In the genomic region with DNA sequence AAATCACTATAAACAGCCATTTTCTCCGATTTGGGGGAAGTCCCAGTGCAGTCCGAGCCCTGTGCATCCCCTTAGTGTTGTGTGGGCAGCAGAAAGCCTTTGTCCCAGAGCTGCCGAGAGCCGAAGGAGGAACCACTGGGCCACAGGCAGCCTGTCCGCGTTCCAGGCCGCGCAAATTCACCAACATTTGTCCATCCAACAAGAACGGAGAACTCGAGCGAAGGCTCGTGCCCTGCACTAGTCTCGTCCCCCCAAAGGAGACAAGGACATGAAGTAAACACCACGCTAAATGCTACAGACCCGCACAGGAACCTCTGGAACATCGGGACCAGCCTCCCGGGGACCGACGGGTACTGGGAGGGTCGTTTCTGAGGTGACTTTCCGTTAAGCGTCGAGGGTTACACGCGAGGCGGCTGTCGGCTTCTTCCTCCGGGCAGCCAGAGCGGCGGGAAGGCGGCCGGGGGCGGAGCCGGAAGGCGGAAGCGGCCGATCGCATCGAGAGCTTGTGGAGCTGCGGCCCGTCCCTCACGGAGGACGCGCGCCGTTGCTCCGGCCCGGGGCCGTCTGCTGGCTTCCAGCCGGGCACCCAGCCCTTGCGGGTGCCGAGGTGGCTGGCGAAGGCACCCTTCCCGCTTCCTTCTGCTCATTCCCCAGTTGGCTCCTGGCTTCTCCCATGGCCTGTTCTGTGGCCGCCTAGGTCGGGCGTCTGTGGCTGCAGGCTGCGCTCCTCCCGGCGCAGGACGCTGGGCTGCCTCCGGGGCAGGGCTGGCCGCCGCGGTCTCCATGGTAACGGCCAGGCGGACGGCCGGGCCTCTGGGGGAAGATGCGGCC, we compare ENCODE assay signal across 8 mouse cellular contexts. TPM values are rescaled to one million over a fixed set of nuclear protein-coding genes. Genes with fewer than 3 reads are reported as not detected.
DNase-seq lines count a peak whose midpoint lies in the region; TF ChIP-seq lines count a peak whose summit lies in the region.

A gene (plus strand): TSS at position 250 of the 831 bp plus-strand sequence.

- DNase-seq in WW6 (ENCODE audit: low read depth, low spot score) = peak; percentile 49
- peak; percentile 57 to 81 for DNase-seq in cerebellum, postnatal 4 days (ENCODE audit: low spot score in 2 of 2)
- peak; percentile 91 for DNase-seq in gastrocnemius, adult 2 months
- peak; percentile 39 for DNase-seq in hindlimb bud, embryonic 11.5 days (ENCODE audit: extremely low spot score, low read depth, low spot score)
- peak; percentile 71 to 80 for DNase-seq in left cerebral cortex, adult 8-10 months (ENCODE audit: low spot score in 2 of 2)
- peak; percentile 88 to 89 for DNase-seq in right cerebral cortex, postnatal 10 days (ENCODE audit: low spot score in 2 of 2)
- DNase-seq in urinary bladder, postnatal 25 days (ENCODE audit: low spot score) = peak; percentile 78

- peak within 1 kb of the TSS; percentile 89 for H3K27ac ChIP-seq in gastrocnemius, adult 2 months

- H3K4me3 ChIP-seq in gastrocnemius, adult 2 months = peak within 1 kb of the TSS; percentile 99
- H3K4me3 ChIP-seq in megakaryocyte, embryonic 14.5 days (replicated peaks) = peak within 1 kb of the TSS; percentile 97

- no peaks in the 10 kb centered on the region for H3K27me3 ChIP-seq in megakaryocyte, embryonic 14.5 days (replicated peaks)

- peaks cover 28% of the 10 kb centered on the region; the same call in 1 of the 2 replicates for H3K4me1 ChIP-seq in megakaryocyte, embryonic 14.5 days

- intact Hi-C loops in gastrocnemius, adult 2 months (cut with DNase I) = loop anchor here (5.0 kb wide), 1 partner anchor 51 kb away; no protein-coding TSS in a partner anchor

- no peak for TF ChIP-seq CTCF in gastrocnemius, adult 2 months (IDR thresholded peaks at IDR 0.05)

- no peaks in the 10 kb centered on the region for H3K9me3 ChIP-seq in megakaryocyte, embryonic 14.5 days

- H3K36me3 ChIP-seq in megakaryocyte, embryonic 14.5 days (replicated peaks; ENCODE audit: low read length) = peaks cover 66% of the 10 kb centered on the region

RNA-seq across cellular contexts. Expression of the gene that starts here (rescaled TPM):
- 1 to 10 TPM; 3.5 to 4.2 TPM for total RNA-seq in gastrocnemius, adult 2 months (2021)
- total RNA-seq in left cerebral cortex, adult 8-10 months (2022) = 10 to 100 TPM; 40.9 to 44.9 (median 43.4) TPM
- polyA plus RNA-seq in megakaryocyte, embryonic 14.5 days (2012; ENCODE audit: insufficient read depth, low replicate concordance) = 4.0 and 5.0 TPM in 2 replicates

Comparison
In these comparisons a context has a peak if more than half of its experiments do, and no peak if none do; other contexts are left out.
1. Peak in every context shown above with its lines: DNase-seq, H3K4me3 ChIP-seq and H3K27ac ChIP-seq.
2. RNA of the gene that starts here (total RNA-seq): 40.9 to 44.9 TPM in left cerebral cortex, adult 8-10 months; 3.5 to 4.2 TPM in gastrocnemius, adult 2 months; every median in the first group is over 4 times any median in the second.
3. DNase-seq: peak in every context shown above with its lines; median percentile 91 in gastrocnemius, adult 2 months; 88 in right cerebral cortex, postnatal 10 days; 78 in urinary bladder, postnatal 25 days; 76 in left cerebral cortex, adult 8-10 months; 69 in cerebellum, postnatal 4 days; 49 in WW6; 39 in hindlimb bud, embryonic 11.5 days.